Mouse (Mus musculus) liver, adult 2 months (tissue): ENCODE measurements around the gene Kpna7.

ENCODE experiments used
- CTCF ChIP-seq: fragments of 200-500 bp; IDR thresholded peaks from 2 replicates; pipeline ENCODE4 v1.5.1; 2011; ENCODE audit warnings: low read depth, low read length, control low read depth
- POLR2A ChIP-seq: fragments of 200-500 bp; IDR thresholded peaks from 2 replicates; pipeline ENCODE4 v1.6.1; 2011; ENCODE audit warnings: low read length, control low read depth; ENCODE audit not compliant: insufficient read depth; ENCODE audit errors: extremely low read depth

DNA sequence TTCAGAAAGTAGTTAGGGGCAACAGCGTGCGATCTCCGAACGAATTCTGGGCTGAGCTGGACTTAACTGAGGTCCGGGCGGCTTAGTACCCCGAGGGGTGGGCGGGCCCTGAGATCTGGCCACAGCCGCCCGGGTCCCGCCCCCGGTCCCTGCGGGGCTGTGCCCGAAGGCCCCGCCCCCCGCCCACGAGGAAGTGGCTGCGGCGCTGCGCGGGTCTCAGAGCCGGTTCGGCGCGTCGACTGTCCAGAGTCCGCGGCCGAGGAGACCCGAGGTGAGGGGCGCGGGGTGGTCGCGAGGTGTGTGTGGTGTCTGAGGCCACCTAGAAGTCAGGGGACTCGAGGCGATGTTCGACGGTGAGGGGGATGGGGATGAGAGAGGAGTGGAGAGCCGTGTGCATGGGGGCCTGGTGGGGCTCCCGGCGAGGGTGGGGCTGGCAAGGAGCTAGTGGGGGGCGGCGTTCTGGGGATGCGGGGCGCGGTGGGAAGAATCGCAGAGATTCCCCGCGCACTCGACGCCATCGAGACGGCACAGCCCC, 30.3 kb upstream of the Kpna7 start, which contains the start of gene Arpc1b:
- TF ChIP-seq CTCF, result no peak
- peak; percentile 54; the same call in 1 of the 2 replicates for TF ChIP-seq POLR2A
